Mouse (Mus musculus): ENCODE results near the gene Kctd14. TPM values are rescaled to one million over a fixed set of nuclear protein-coding genes. Genes with fewer than 3 reads are reported as not detected.

Kctd14 gene
- polyA plus RNA-seq, 1 experiment, result not detected

GRCm38 (mm10) chr7:97495052-97495451, 43.9 kb downstream of the Kctd14 start:
- Histone ChIP-seq H3K4me3 (ENCODE audit: low read depth, low read length) (no peak overlapping the region), H3K4me1 (ENCODE audit: control insufficient read depth, insufficient read depth, low read length) (no peaks in the 10 kb centered on the region), H3K27me3 (ENCODE audit: control insufficient read depth, insufficient read depth, low read length, poor library complexity, severe bottlenecking) (no peaks in the 10 kb centered on the region), H3K27ac (ENCODE audit: insufficient read depth, low read length) (no peak overlapping the region), H3K36me3 (ENCODE audit: control insufficient read depth, insufficient read depth, low read length, poor library complexity, severe bottlenecking) (peaks cover 15% of the 10 kb centered on the region), H3K9ac (ENCODE audit: low read depth, poor library complexity, severe bottlenecking) (no peak overlapping the region), H3K9me3 (replicated peaks; ENCODE audit: control insufficient read depth, insufficient read depth, low read length, poor library complexity, severe bottlenecking) (no peaks in the 10 kb centered on the region; the same call in 1 of the 2 replicates)
- TF ChIP-seq EP300 (IDR thresholded peaks at IDR 0.05; ENCODE audit: insufficient read depth, low read depth, low read length), result no peak
- no peak for TF ChIP-seq CTCF (IDR thresholded peaks at IDR 0.05; ENCODE audit: low read depth, low read length)
- no peak for TF ChIP-seq POLR2A (IDR thresholded peaks at IDR 0.05; ENCODE audit: insufficient read depth, low read length)

GRCm38 (mm10) chr7:97500555-97501209, 49.6 kb downstream of the Kctd14 start:
- Histone ChIP-seq H3K36me3 (ENCODE audit: control insufficient read depth, insufficient read depth, low read length, poor library complexity, severe bottlenecking) (peaks cover 10% of the 10 kb centered on the region), H3K27me3 (ENCODE audit: control insufficient read depth, insufficient read depth, low read length, poor library complexity, severe bottlenecking) (no peaks in the 10 kb centered on the region), H3K27ac (ENCODE audit: insufficient read depth, low read length) (no peak overlapping the region), H3K9me3 (replicated peaks; ENCODE audit: control insufficient read depth, insufficient read depth, low read length, poor library complexity, severe bottlenecking) (no peaks in the 10 kb centered on the region; the same call in 1 of the 2 replicates), H3K4me1 (ENCODE audit: control insufficient read depth, insufficient read depth, low read length) (no peaks in the 10 kb centered on the region), H3K4me3 (ENCODE audit: low read depth, low read length) (no peak overlapping the region), H3K9ac (ENCODE audit: low read depth, poor library complexity, severe bottlenecking) (no peak overlapping the region)
- TF ChIP-seq CTCF (IDR thresholded peaks at IDR 0.05; ENCODE audit: low read depth, low read length), result no peak
- no peak for TF ChIP-seq POLR2A (IDR thresholded peaks at IDR 0.05; ENCODE audit: insufficient read depth, low read length)
- TF ChIP-seq EP300 (IDR thresholded peaks at IDR 0.05; ENCODE audit: insufficient read depth, low read depth, low read length), result no peak

Other genes starting within 250 kb of the Kctd14 start
- gene Usp35, start 119.3 kb upstream of the Kctd14 start, polyA plus RNA-seq (2011; ENCODE audit: insufficient read depth, insufficient read length, low read depth, missing spikeins), result 9.1 and 9.6 TPM in 2 replicates
- gene Kctd21, start 119.0 kb upstream of the Kctd14 start, polyA plus RNA-seq (2011; ENCODE audit: insufficient read depth, insufficient read length, low read depth, missing spikeins), result 3.0 and 3.2 TPM in 2 replicates
- gene Alg8, start 79.7 kb upstream of the Kctd14 start, polyA plus RNA-seq (2011; ENCODE audit: insufficient read depth, insufficient read length, low read depth, missing spikeins), result 58.5 and 59.6 TPM in 2 replicates
- 159 and 161 TPM in 2 replicates for gene Ndufc2, start 51.3 kb upstream of the Kctd14 start, polyA plus RNA-seq (2011; ENCODE audit: insufficient read depth, insufficient read length, low read depth, missing spikeins)
- not detected in 2 replicates for gene Thrsp, start 33.6 kb upstream of the Kctd14 start, polyA plus RNA-seq (2011; ENCODE audit: insufficient read depth, insufficient read length, low read depth, missing spikeins)
- 59.2 and 64.2 TPM in 2 replicates for gene Ints4, start 29.6 kb downstream of the Kctd14 start, polyA plus RNA-seq (2011; ENCODE audit: insufficient read depth, insufficient read length, low read depth, missing spikeins)
- 23.8 and 25.2 TPM in 2 replicates for gene Aamdc, start 128.2 kb downstream of the Kctd14 start, polyA plus RNA-seq (2011; ENCODE audit: insufficient read depth, insufficient read length, low read depth, missing spikeins)
- 57.3 and 66.4 TPM in 2 replicates for gene Rsf1, start 128.6 kb downstream of the Kctd14 start, polyA plus RNA-seq (2011; ENCODE audit: insufficient read depth, insufficient read length, low read depth, missing spikeins)
- 150 and 155 TPM in 2 replicates for gene Clns1a, start 245.3 kb downstream of the Kctd14 start, polyA plus RNA-seq (2011; ENCODE audit: insufficient read depth, insufficient read length, low read depth, missing spikeins)